Mouse (Mus musculus): ENCODE data around the gene Gm20388.

Gene Gm20388

GRCm38 (mm10) chr8:121727164-121727563 is 1816.5 kb downstream of the Gm20388 start:
- intact Hi-C loops (cut with DNase I): no loop called here

- intact Hi-C loops (cut with DNase I): no loop called here
These were observed 1818.7 kb downstream of the Gm20388 start, which contains the start of gene Jph3 for GRCm38 (mm10) chr8:121729323-121729722. Gene Jph3 (plus strand): TSS chr8:121729623.

DNA sequence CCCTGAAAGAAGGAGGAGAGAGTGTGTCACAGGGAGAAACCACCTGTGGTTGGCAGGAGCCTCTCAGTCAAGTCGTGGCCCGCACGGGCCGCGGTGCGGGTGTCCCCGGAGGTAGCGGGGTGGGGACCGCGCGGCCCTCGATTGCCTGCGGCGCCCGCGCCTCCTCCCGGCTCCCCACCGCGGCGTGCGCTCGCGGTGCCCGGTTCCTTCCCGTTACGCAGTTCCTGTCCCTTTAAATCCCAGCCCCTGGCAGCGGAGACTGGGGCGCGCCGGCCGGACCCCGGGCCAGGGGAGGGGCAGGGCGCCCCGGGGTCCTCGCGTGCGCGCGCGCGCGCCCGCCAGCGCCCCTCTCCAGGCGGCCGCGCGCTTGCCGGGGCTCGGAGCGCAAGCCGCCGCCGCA is 1819.1 kb downstream of the Gm20388 start:
- intact Hi-C loops (cut with DNase I): no loop called here

- intact Hi-C loops (cut with DNase I): no loop called here
These were observed 1819.5 kb downstream of the Gm20388 start for GRCm38 (mm10) chr8:121730170-121730569.

GRCm38 (mm10) chr8:121730646-121731045 is 1820.0 kb downstream of the Gm20388 start:
- intact Hi-C loops (cut with DNase I): no loop called here

DNA sequence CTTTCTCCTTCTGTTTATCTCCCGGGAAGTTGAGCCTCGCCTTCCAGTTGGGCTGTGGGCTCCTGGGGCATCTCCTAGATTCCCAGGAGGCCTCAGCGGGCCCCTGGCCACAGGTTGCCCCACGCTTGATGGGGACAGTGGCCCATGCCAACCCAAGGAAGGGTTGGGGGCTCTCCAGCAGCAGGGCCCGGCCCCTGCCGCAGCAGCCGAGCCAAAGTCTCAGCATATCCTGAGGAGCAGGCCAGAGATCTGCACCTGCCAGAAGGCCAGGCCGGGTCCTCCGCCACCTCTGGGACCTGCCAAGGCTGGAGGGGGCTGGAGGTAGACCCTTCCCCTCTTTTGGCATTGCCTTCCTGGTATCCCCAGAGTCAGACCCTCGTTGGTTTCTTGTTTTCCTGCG is 1820.4 kb downstream of the Gm20388 start:
- intact Hi-C loops (cut with DNase I): no loop called here

GRCm38 (mm10) chr8:121731471-121732333 is 1821.1 kb downstream of the Gm20388 start:
- intact Hi-C loops (cut with DNase I): no loop called here

DNA sequence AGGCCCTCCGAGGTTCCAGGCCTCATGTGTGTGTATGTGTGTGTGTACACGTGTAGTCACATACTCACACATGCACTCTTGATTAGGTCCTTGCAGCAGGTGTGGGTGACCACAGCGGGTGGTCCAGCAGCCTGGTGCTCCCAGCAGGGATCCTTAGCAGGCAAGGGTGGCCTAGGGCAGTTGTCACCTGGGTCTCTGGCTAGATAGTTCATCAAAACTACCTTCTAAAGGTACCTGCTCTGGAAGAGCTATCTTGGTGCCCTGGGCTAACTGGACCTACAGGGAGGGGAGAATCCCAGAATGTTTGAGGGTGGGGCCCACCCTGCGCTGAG is 1821.7 kb downstream of the Gm20388 start:
- intact Hi-C loops (cut with DNase I): no loop called here

GRCm38 (mm10) chr8:121734262-121734661 is 1823.6 kb downstream of the Gm20388 start:
- intact Hi-C loops (cut with DNase I): no loop called here

DNA sequence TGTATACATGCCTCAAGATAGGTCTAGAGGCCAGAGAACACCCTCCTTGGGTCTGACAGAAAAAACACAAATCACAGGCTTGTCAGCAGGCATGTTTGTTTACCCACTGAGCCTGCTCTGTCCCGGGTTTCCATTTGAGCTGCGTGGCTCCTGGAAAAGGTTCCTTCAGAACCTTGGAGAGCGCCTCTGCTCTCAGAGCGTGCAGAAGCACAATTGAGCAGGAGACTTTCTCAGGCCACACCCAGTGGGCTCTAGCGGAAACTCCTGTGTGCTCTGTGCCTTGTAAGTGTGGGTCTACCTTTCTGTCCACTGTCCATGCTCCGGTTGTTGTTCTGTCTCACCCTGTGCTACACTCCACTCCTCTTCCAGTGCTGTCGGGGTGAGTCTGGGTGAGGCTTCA is 1825.6 kb downstream of the Gm20388 start:
- intact Hi-C loops (cut with DNase I): no loop called here

- intact Hi-C loops (cut with DNase I): no loop called here
These were observed 1830.1 kb downstream of the Gm20388 start for GRCm38 (mm10) chr8:121740721-121741120.

- intact Hi-C loops (cut with DNase I): no loop called here
These were observed 1838.9 kb downstream of the Gm20388 start for GRCm38 (mm10) chr8:121749501-121749900.

GRCm38 (mm10) chr8:121750512-121750911 is 1839.9 kb downstream of the Gm20388 start:
- intact Hi-C loops (cut with DNase I): no loop called here

GRCm38 (mm10) chr8:121751407-121751806 is 1840.8 kb downstream of the Gm20388 start:
- intact Hi-C loops (cut with DNase I): no loop called here

DNA sequence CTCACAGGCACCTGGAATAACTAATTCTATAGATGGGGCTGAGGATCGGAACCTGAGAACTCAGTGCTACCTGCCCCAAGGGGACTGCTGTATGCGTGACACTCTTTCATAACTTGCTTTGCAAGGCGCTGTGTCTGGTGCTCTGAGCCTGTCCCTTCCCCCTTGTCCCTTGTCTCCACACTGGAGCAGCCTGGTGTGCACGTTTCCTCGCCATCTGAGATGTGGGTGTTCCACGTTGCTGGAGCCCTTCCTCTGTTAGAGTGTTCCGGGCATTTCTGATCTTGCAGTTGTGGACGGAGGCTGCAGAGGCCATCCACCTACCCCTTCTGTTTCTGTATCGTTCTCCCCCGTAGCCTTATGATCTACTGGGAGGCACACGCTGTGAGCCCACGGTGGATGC is 1847.8 kb downstream of the Gm20388 start:
- intact Hi-C loops (cut with DNase I): no loop called here

DNA sequence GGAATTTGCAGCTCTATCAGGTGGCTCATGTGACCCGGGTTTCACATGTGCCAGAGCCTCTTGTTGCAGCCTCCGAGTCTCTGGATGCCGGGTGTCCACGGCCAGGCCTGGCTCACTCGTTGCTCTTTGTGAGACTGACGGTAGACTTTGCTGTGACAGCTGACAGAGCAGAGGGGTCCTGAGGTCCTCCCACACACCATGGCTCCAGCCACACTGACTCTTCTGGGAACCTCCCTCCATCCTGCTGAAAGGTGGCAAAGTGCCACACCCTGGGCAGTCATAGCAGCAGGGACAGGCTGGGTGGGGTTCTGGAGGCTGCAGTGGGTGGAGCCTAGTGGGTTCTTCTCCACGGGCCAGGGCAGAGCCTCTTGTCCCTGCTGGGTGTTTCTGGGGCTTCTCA is 1849.8 kb downstream of the Gm20388 start:
- intact Hi-C loops (cut with DNase I): no loop called here

GRCm38 (mm10) chr8:121761480-121761879 is 1850.8 kb downstream of the Gm20388 start:
- intact Hi-C loops (cut with DNase I): no loop called here

GRCm38 (mm10) chr8:121762999-121763699 is 1852.5 kb downstream of the Gm20388 start:
- intact Hi-C loops (cut with DNase I): no loop called here

- intact Hi-C loops (cut with DNase I): no loop called here
These were observed 1853.0 kb downstream of the Gm20388 start for GRCm38 (mm10) chr8:121763700-121764013.

DNA sequence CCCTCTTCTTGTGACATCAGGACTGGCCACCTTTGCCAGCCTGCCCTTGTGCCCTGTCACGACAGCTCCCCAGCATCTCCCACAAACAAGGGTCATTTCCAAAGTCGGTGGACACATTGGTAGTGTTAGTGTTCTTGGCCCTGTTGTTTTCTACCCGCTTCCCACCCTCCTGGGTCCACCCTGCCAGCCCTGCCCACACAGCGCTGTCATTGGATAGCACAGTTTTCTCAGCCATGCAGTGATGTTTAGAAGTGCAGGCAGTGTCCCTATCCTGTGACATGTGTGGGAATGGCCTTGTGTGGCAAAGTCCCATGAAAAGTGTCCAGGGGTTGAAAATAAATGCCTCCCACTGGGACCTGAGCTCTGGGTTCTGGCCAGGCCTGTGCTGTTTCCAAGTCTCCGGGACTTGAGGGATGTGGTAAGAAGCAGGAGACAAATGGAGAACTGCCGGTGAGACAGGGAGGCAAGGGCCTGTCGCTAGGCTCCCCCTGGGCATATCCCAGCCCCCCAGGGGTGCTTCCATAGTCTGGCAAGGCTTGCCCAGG is 1855.0 kb downstream of the Gm20388 start:
- intact Hi-C loops (cut with DNase I): no loop called here

DNA sequence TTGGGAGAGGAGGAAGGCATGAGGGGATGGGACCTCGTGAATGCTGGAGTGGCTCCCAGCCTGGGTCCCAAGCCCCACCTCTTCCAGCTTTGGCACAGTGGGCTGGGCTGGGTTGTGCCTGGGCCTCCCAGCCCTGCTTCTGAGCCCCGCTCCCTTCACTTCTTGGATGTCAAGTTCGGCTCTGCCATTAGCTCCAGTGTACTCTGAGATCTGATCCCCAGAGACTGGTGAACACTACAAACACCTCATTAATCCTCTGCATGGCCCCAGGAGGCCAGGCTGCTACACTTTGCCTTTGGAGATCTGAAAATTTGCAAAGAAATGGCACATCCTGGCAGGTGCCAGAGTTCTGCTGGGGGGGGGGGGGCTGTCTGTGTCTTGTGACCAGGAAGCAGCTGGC is 1858.5 kb downstream of the Gm20388 start:
- intact Hi-C loops (cut with DNase I): no loop called here

DNA sequence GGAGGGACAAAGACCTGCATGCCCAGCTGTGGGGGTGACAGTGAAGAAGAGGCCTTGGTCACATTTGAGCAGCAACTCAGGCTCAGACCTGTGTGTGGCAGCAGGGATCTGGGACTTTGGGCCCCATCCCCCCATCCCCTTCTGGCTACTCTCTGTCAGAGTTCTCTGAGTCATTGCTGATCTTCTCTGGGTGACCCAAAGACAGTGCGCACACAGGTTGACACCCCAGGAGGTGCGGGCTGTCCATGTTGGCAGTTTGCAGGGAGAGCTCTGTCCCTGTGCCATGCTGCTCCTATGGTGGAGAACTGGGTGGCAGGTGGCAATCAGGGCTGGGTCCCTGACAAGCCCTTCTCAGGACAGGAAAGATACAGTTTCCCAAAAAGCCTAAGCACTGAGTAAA is 1859.0 kb downstream of the Gm20388 start:
- intact Hi-C loops (cut with DNase I): no loop called here

All from adrenal gland (tissue).